Mouse (Mus musculus): Measurements from ENCODE around the gene Irf9.
A peak's percentile ranks its signal among the peaks of the same experiment; 100 is the strongest.

The Irf9 gene

GRCm38 (mm10) chr14:55603271-55603632 is at the start of gene Irf9:
Irf9 (plus strand) TSS chr14:55603571.
- no peak for DNase-seq (ENCODE audit: low spot score)

- no peak for DNase-seq (ENCODE audit: low spot score)
These were observed 48.7 kb upstream of the Irf9 start for GRCm38 (mm10) chr14:55554635-55555034.

GRCm38 (mm10) chr14:55555788-55556187 is 47.6 kb upstream of the Irf9 start:
- DNase-seq (ENCODE audit: low spot score): no peak

- peak; percentile 45 for DNase-seq (ENCODE audit: low spot score)
These were observed 46.4 kb upstream of the Irf9 start for GRCm38 (mm10) chr14:55557003-55557402.

GRCm38 (mm10) chr14:55557587-55557986 is 45.8 kb upstream of the Irf9 start:
- DNase-seq (ENCODE audit: low spot score): no peak

- DNase-seq (ENCODE audit: low spot score): no peak
These were observed 44.5 kb upstream of the Irf9 start for GRCm38 (mm10) chr14:55558740-55559448.

- DNase-seq (ENCODE audit: low spot score): peak; percentile 73
These were observed 43.6 kb upstream of the Irf9 start, which contains the start of gene Dcaf11 for GRCm38 (mm10) chr14:55559799-55560201. Dcaf11 (plus strand) TSS chr14:55560006.

- DNase-seq (ENCODE audit: low spot score): peak; percentile 99
These were observed 42.9 kb upstream of the Irf9 start, which contains the start of gene A730061H03Rik for GRCm38 (mm10) chr14:55560202-55561073. A730061H03Rik (minus strand) TSS chr14:55560406.

GRCm38 (mm10) chr14:55561860-55562259 is 41.5 kb upstream of the Irf9 start:
- no peak for DNase-seq (ENCODE audit: low spot score)

GRCm38 (mm10) chr14:55563249-55563648 is 40.1 kb upstream of the Irf9 start:
- DNase-seq (ENCODE audit: low spot score): no peak

GRCm38 (mm10) chr14:55565748-55566147 is 37.6 kb upstream of the Irf9 start:
- DNase-seq (ENCODE audit: low spot score): no peak

- no peak for DNase-seq (ENCODE audit: low spot score)
These were observed 35.9 kb upstream of the Irf9 start for GRCm38 (mm10) chr14:55567496-55567895.

GRCm38 (mm10) chr14:55570588-55570987 is 32.8 kb upstream of the Irf9 start:
- no peak for DNase-seq (ENCODE audit: low spot score)

GRCm38 (mm10) chr14:55571760-55572159 is 31.6 kb upstream of the Irf9 start:
- DNase-seq (ENCODE audit: low spot score): no peak

- DNase-seq (ENCODE audit: low spot score): no peak
These were observed 28.1 kb upstream of the Irf9 start, which contains the start of gene Fitm1 for GRCm38 (mm10) chr14:55575302-55575701. Fitm1 (plus strand) TSS chr14:55575617.

GRCm38 (mm10) chr14:55575711-55576110 is 27.7 kb upstream of the Irf9 start:
- DNase-seq (ENCODE audit: low spot score): no peak

GRCm38 (mm10) chr14:55576376-55576775 is 27.0 kb upstream of the Irf9 start:
- no peak for DNase-seq (ENCODE audit: low spot score)

GRCm38 (mm10) chr14:55577871-55578667 is 25.3 kb upstream of the Irf9 start, which contains the start of gene Psme1:
Psme1 (plus strand) TSS chr14:55578123.
- DNase-seq (ENCODE audit: low spot score): peak; percentile 51

- no peak for DNase-seq (ENCODE audit: low spot score)
These were observed 24.6 kb upstream of the Irf9 start for GRCm38 (mm10) chr14:55578668-55579269.

- DNase-seq (ENCODE audit: low spot score): no peak
These were observed 23.6 kb upstream of the Irf9 start for GRCm38 (mm10) chr14:55579511-55580496.
